Mouse (Mus musculus): ENCODE data around the gene Cd2bp2.

Cd2bp2 gene

DNA sequence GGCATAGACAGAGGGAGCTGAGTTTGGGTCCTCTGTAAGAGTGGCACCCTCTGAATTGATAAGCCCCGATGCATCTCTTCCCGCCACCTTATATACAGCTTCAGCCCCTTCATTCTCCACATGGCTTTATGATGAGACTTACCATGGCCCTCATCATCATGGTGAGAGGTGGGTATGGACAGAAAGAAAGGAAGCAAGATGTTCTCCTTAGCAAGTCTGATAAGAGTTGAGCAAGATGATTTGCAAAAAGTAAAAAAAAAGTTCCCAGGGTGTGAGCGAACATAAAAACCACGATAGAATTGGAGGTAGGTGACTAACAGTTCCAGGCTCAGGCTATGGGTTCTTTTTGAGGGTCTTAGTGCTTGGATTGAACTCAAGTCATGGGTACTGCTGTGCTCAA, 22.8 kb upstream of the Cd2bp2 start:
- in situ Hi-C loops (cut with MboI, MseI), result loop anchor here in 1 of 2 experiments (10.0 kb wide), 3 partner anchors 424 to 1734 kb away; partner anchors contain the start of genes Atxn2l, Fam57b and Ppp4c

DNA sequence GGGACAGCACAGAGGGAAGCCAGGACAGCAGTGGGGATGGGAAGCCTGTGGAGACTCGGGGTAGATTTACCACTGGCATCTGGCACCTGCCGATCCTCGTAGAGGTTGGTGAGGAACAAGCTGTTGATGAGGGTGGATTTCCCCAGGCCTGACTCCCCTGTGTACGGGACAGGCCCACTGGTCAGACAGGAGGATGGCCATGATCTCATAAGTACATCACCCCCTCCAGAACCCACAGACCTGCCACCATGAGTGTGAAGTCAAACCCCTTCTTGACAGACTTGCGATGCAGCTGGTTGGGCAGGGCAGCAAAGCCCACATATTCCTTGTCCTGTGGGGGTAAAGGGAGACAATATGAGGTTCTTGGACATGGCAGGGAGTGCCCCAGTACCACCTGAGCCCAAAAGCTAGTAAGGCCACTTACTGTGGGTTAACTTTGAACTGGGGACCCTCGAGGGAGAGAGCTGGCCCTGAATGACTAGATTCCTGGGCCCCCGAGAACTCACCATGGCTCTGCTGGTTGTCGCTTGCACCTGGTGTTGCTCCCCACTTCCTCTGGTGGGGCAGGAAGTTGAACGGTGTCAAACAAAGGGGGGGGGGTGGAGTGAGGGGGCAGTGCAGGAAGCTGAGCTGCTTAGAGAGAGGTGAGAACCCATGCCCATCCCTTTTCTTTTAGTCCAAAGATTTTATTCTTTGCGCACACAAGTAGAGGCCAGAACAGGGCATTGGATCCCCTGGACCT, 22.2 kb upstream of the Cd2bp2 start:
- in situ Hi-C loops (cut with MboI, MseI), result loop anchor here in 1 of 2 experiments (10.0 kb wide), 3 partner anchors 423 to 1733 kb away; partner anchors contain the start of genes Atxn2l, Fam57b and Ppp4c

DNA sequence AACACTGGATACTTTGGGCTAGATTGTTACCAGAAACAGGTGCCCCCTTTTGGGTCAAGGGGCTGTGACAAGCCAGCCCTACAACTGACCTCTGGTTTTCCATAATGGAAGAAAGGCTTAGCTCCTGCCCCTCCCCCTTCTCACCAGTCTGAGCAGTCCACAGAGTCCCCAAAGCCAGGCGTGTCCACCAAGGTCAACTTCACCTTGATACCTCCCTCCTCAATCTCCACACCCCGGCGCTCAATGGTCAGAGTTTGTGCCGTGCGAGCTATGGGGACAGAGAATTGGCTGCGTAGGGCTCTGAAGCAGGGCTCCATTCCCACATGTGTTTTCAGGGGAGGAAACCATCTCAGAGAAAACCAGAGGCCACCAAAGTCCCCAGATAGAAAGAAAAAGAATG, 21.6 kb upstream of the Cd2bp2 start:
- in situ Hi-C loops (cut with MboI, MseI), result loop anchor here in 1 of 2 experiments (10.0 kb wide), 3 partner anchors 423 to 1733 kb away; partner anchors contain the start of genes Atxn2l, Fam57b and Ppp4c

DNA sequence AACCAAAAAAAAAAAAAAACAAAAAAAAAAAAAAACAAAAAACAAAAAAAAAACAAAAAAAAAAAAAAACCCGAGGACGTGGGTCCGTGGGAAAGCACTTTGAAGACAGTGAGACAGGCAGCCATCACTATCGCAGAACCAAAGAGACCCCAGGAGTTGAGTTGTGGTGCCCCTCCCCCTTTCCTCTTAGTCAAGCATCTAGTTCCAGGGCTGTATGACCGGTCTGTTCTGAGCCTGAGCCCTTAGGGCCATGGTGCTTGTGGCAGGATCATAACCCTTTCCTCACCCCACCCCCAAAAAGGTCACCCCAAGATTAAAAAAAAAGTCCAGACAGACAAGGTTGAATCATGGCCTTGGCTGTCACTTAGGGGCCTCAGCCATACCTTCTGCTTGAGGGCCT, 20.5 kb upstream of the Cd2bp2 start:
- in situ Hi-C loops (cut with MboI, MseI), result loop anchor here in 1 of 2 experiments (10.0 kb wide), 3 partner anchors 422 to 1732 kb away; partner anchors contain the start of genes Atxn2l, Fam57b and Ppp4c

- in situ Hi-C loops (cut with MboI, MseI), result loop anchor here in 1 of 2 experiments (10.0 kb wide), 3 partner anchors 420 to 1730 kb away; partner anchors contain the start of genes Atxn2l, Fam57b and Ppp4c
Observed at GRCm38 (mm10) chr7:127214981-127215871, 19.4 kb upstream of the Cd2bp2 start.

GRCm38 (mm10) chr7:127214521-127214920, 18.7 kb upstream of the Cd2bp2 start:
- in situ Hi-C loops (cut with MboI, MseI), result loop anchor here in 1 of 2 experiments (10.0 kb wide), 3 partner anchors 420 to 1730 kb away; partner anchors contain the start of genes Atxn2l, Fam57b and Ppp4c

- in situ Hi-C loops (cut with MboI, MseI), result loop anchor here in 1 of 2 experiments (10.0 kb wide), 3 partner anchors 419 to 1729 kb away; partner anchors contain the start of genes Atxn2l, Fam57b and Ppp4c
Observed at GRCm38 (mm10) chr7:127213930-127214329, 18.1 kb upstream of the Cd2bp2 start.

GRCm38 (mm10) chr7:127213485-127213884, 17.6 kb upstream of the Cd2bp2 start:
- in situ Hi-C loops (cut with MboI, MseI), result loop anchor here in 1 of 2 experiments (10.0 kb wide), 3 partner anchors 419 to 1729 kb away; partner anchors contain the start of genes Atxn2l, Fam57b and Ppp4c

DNA sequence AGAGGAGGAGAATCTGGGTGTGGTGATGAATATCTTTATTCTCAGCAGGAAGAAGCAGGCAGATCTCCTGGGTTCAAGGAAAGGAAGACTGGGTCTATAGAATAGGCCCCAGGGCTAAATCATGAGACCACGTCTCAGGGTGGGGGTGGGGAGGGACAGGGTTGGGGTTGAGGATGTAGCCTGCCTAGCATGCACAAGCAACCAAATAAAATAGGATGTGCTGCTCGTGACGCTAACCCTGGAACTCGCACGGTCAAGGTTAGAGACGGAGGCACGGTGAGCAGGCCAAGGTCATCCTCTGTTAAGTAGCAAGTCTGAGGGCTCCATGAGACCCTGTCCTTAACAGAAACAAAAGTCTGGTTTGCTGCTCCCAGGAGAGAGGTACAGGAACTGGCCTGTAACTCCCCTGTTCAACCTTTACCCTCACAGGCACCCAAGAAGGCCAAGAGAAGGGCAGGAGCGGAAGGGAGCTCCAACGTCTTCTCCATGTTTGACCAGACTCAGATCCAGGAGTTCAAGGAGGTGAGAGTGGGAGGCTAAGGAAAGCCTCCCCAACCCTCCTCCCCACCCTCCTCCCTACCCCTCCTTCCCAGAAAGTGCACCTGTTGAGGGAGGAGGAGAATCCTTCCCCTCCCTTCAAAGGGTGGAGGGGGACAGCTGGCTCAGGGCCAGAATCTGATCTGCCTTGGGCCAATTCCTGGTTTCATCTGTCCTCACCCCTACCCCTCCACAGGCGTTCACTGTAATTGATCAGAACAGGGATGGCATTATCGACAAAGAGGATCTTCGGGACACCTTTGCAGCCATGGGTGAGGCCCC, 16.8 kb upstream of the Cd2bp2 start:
- in situ Hi-C loops (cut with MboI, MseI), result loop anchor here in 1 of 2 experiments (10.0 kb wide), 3 partner anchors 418 to 1728 kb away; partner anchors contain the start of genes Atxn2l, Fam57b and Ppp4c

- in situ Hi-C loops (cut with MboI, MseI), result loop anchor here in 1 of 2 experiments (10.0 kb wide), 3 partner anchors 416 to 1726 kb away; partner anchors contain the start of genes Atxn2l, Fam57b and Ppp4c
Observed at GRCm38 (mm10) chr7:127211014-127211745, 15.3 kb upstream of the Cd2bp2 start.

GRCm38 (mm10) chr7:127210266-127210665, 14.4 kb upstream of the Cd2bp2 start:
- in situ Hi-C loops (cut with MboI, MseI), result loop anchor here in 1 of 2 experiments (10.0 kb wide), 3 partner anchors 415 to 1725 kb away; partner anchors contain the start of genes Atxn2l, Fam57b and Ppp4c

DNA sequence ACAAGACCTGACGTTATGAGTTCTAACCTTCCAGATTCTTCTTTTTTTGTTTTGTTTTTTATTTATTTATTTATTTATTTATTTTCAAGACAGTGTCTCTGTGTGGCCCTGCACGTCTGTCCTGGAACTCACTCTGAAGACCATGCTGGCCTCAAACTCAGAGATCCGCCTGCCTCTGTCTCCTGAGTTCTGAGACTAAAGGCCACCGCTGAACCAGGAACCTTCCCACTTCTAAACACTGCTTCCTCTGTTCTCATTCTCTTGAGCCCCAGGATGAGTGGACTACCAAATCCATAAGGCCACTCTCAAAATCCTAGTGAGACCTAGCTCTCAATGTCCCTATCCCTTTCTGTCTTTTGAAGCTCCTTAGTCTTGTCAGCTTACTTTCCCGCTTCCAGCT, 14.0 kb upstream of the Cd2bp2 start:
- in situ Hi-C loops (cut with MboI, MseI), result loop anchor here in 1 of 2 experiments (10.0 kb wide), 3 partner anchors 415 to 1725 kb away; partner anchors contain the start of genes Atxn2l, Fam57b and Ppp4c

DNA sequence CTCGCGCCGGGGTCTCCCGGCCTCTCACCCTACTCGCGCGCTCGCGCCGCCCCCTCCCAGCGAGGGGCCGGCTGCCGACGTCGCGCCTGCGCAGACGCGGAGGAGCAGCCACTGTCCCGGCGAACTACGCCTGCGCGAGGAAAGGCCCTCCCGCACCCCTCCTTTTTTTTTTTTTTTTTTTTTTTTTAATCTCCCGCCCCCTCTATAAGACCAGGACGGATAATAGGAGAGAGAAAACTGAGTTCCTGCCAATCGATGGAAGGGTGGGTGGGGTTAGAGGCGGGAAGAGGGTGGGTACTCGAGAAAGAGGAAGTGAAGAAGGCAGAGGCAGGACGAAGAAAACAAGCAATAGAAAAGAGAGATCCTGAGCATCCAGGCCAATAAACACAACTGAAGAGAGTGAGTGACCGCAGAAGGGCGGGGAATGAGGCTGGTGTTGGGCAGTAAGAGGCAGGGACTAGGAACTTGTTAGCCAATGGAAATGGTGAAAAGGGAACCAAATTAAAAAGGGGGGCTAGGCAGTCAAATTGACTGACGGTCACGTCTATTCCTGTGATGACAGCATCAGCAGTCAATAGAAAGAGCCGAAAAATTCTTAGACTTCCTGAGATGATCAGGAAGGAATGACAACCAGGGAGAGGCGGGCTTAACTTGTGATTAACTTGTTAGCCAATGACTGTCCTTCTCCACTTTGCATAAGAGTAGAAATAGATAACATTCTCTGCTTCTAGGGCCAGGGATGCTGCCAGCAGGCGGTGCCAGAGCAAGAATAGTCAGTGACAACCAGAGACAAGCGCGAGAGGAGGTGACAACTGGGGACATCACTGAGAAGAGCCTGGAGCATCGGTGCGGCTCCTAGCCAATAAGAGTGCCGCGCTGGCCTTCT, 12.9 kb upstream of the Cd2bp2 start, which contains the start of gene Mylpf:
TSS of gene Mylpf (plus strand) at position 338 of the 886 bp plus-strand sequence.
- in situ Hi-C loops (cut with MboI, MseI), result no loop called here

DNA sequence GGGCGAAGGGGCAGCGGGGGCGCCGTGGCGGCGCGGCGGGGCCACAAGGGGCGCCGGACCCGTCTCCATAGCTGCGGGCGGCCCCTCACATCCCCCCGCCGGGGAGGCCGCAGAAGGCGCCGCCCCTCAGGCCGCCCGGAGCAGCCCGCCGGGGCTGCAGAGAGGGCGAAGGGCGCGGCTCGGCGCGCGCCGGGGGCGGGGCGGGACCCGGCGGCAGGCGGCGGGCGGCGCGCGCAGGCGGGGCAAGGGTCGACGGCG, 12.4 kb upstream of the Cd2bp2 start, which contains the start of gene Tbc1d10b:
TSS of gene Tbc1d10b (minus strand) at position 174 of the 258 bp plus-strand sequence.
- in situ Hi-C loops (cut with MboI, MseI), result no loop called here

- in situ Hi-C loops (cut with MboI, MseI), result no loop called here
Observed at GRCm38 (mm10) chr7:127207374-127208294, 11.8 kb upstream of the Cd2bp2 start.

DNA sequence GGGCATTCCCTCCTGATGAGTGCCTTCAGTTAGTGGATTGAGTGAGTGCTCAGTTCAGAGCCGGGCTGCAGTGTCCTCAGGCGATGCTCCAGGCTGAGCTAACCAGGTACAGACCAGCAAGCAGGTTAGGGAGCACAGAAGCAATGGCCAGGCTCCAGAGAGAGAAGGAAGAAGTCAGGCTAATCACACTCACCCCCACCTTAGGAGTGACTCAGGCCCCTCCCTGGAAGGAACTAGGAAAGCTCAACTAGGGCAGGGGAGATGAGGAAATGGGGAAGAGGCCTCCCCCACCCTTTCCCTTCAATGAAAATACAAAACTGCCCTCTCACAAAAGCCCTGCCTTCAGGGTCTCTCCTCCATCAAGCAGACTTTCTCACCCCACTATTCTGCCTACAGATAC, 10.8 kb upstream of the Cd2bp2 start:
- in situ Hi-C loops (cut with MboI, MseI), result no loop called here

DNA sequence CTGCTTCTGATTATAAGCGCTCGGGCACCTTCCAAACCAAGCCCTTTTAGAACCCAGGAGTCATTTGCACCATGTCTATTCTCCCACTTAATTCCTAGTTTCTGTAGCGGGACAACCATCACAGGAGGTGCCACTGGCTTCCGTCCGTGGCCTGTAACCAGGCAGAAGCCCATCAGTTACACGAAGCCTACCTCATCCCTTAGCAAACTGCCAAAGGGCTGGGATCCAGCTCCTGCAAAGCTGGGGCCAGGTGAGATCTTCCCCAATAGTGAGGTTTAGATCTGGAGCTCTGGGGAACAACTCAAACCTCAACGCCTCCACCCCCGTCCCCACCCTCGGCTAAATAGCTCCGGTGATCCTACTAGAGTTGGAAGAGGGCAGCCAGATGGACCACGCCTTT, 634 bp upstream of the Cd2bp2 start:
- in situ Hi-C loops (cut with MboI, MseI), result loop anchor here in 1 of 2 experiments (5.0 to 10.0 kb wide), 2 partner anchors 174 to 722 kb away; partner anchors contain the start of genes Gm42742, Prrt2 and Sh2b1

Data from T-helper 17 cell (primary cell).